Mouse (Mus musculus): ENCODE results near the gene Chmp2a. TPM values are rescaled to one million over a fixed set of nuclear protein-coding genes. Genes with fewer than 3 reads are reported as not detected.
A peak's percentile ranks its signal among the peaks of the same experiment; 100 is the strongest.

The Chmp2a gene
- total RNA-seq, 2 experiments from 2014 or later = 132 to 164 TPM

GRCm38 (mm10) chr7:13001584-13001983 lies 33.0 kb downstream of the Chmp2a start:
- no peak for DNase-seq

DNA sequence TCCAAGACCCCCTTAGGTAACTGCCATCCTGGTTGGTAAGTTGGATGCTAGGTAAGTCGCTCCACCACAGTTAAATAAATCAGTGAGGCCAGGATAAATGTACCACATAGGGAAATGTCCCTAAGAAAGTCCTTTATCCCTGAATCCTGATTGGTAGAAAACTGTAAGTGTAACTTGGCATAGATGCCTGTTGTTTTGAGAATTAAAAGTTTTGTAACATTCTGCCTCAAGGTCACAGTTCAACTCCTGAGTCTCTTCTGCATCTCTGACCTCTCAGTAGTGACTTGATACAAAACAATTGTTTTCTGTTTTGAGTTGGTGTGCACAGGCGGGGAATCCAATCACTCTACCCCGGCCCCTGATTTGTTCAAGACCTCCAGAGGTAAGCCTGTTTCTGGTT lies 35.8 kb downstream of the Chmp2a start, which contains the start of gene Trim28:
Gene Trim28, plus strand, starts transcription at position 264 of the 400 bp plus-strand sequence.
- no peak for DNase-seq

DNA sequence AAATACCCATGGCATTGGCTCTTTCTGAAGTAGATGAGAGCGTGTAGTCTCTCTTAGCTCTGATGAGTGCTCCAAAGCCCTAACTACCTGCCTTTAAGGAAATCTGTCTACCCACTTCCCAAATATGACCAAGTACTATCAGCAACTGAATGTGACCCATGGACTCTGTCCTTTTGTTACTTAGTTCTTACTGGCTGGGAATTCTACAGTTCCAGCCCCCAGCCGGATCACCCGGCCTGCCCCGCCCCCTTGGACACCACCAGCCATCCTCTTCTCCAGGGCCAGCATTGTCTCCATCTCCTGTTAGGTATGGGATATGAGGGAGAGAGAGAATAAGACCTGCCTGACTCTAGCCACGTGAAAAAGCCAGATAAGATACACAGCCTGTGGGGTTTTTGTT lies 36.6 kb downstream of the Chmp2a start, which contains the start of gene Slc27a5:
Gene Slc27a5, minus strand, starts transcription at position 140 of the 400 bp plus-strand sequence.
- DNase-seq = no peak

GRCm38 (mm10) chr7:12997230-12997629 lies 37.4 kb downstream of the Chmp2a start:
- DNase-seq = no peak

- DNase-seq = no peak
Observed at GRCm38 (mm10) chr7:12995862-12996261, 38.7 kb downstream of the Chmp2a start.

- DNase-seq = no peak
Observed at GRCm38 (mm10) chr7:12993148-12993547, 41.5 kb downstream of the Chmp2a start.

- peak in 1 of 2 experiments; percentile 40 for DNase-seq
Observed at GRCm38 (mm10) chr7:12992222-12992621, 42.4 kb downstream of the Chmp2a start.

- DNase-seq = no peak
Observed at GRCm38 (mm10) chr7:12987409-12988189, 47.0 kb downstream of the Chmp2a start.

- DNase-seq = no peak
Observed at GRCm38 (mm10) chr7:12986906-12987305, 47.7 kb downstream of the Chmp2a start.

DNA sequence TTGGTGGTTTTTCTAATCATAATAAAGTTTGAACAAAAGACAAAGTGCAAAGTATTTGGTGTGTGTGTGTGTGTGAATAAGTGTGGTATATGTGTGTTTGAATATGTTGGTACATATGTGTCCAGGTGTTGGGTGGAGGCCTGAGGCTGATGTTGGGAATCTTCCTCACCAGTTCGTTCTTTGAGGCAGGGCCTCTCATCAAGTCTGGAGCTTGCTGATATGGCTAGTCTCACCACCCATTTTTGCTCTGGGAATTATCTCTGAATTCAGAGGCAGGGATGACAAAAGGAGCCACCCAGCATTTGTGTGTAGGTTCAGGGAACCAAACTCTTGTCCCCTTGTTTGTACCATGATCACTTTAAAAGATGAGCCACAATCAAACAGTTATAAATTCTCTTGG lies 48.9 kb downstream of the Chmp2a start:
- DNase-seq = no peak

Other genes with a start within 250 kb of the Chmp2a start
- gene Zscan18, start 231.2 kb downstream of the Chmp2a start, total RNA-seq (2021) = 1 to 10 TPM in 1 of 2 experiments, under 1 TPM in 1; 0.80 to 1.1 TPM
- gene Zfp329, start 215.9 kb downstream of the Chmp2a start, total RNA-seq (2021) = 1 to 10 TPM; 4.3 to 6.1 TPM
- 10 to 100 TPM; 17.0 to 18.4 TPM for gene Zfp110, start 200.0 kb downstream of the Chmp2a start, total RNA-seq (2021)
- 1 to 10 TPM; 2.9 to 3.1 TPM for gene Zfp128, start 153.6 kb downstream of the Chmp2a start, total RNA-seq (2021)
- 1 to 10 TPM; 5.5 to 5.8 TPM for gene Zscan22, start 137.0 kb downstream of the Chmp2a start, total RNA-seq (2021)
- gene Rps5, start 112.5 kb downstream of the Chmp2a start, total RNA-seq (2021) = 100 to 1,000 TPM; 575 to 632 TPM
- gene Rnf225, start 107.4 kb downstream of the Chmp2a start, total RNA-seq (2021) = under 1 TPM; 0.17 to 0.39 TPM
- gene Zfp324, start 69.0 kb downstream of the Chmp2a start, total RNA-seq (2021) = 1 to 10 TPM; 2.3 to 2.4 TPM
- 1 to 10 TPM; 2.1 to 2.2 TPM for gene Zfp446, start 57.0 kb downstream of the Chmp2a start, total RNA-seq (2021)
- gene Slc27a5, start 36.6 kb downstream of the Chmp2a start, total RNA-seq (2021) = not detected
- 10 to 100 TPM; 93.5 to 96.6 TPM for gene Trim28, start 35.7 kb downstream of the Chmp2a start, total RNA-seq (2021)
- 1 to 10 TPM; 7.3 to 7.4 TPM for gene Zbtb45, start 24.8 kb downstream of the Chmp2a start, total RNA-seq (2021)
- gene Ube2m, start 3.5 kb upstream of the Chmp2a start, total RNA-seq (2021) = 100 to 1,000 TPM; 177 to 187 TPM
- under 1 TPM; 0.07 to 0.21 TPM for gene Mzf1, start 20.0 kb upstream of the Chmp2a start, total RNA-seq (2021)
- gene Vmn1r85, start 60.4 kb upstream of the Chmp2a start, total RNA-seq (2021) = not detected
- not detected for gene Vmn1r86, start 85.1 kb upstream of the Chmp2a start, total RNA-seq (2021)
- not detected for gene Vmn1r87, start 105.3 kb upstream of the Chmp2a start, total RNA-seq (2021)
- gene Vmn1r88, start 124.8 kb upstream of the Chmp2a start, total RNA-seq (2021) = under 1 TPM in 1 of 2 experiments, not detected in 1; 0.05 TPM
- gene Vmn1r89, start 178.2 kb upstream of the Chmp2a start, total RNA-seq (2021) = not detected
- 1 to 10 TPM; 2.6 to 4.8 TPM for gene Lig1, start 242.5 kb upstream of the Chmp2a start, total RNA-seq (2021)
- 10 to 100 TPM in 1 of 2 experiments, 1 to 10 TPM in 1; 9.6 to 11.0 TPM for gene Zswim9, start 243.9 kb upstream of the Chmp2a start, total RNA-seq (2021)